Mouse (Mus musculus) embryonic fibroblast, embryonic 13.5 days (primary cell): Measurements from ENCODE around the gene Simc1. TPM values are rescaled to one million over a fixed set of nuclear protein-coding genes. Genes with fewer than 3 reads are reported as not detected.

Source experiments
- H3K27ac ChIP-seq: 2 replicates; pipeline ENCODE4 v1.5.1; 2012; ENCODE audit warnings: low read length, control low read depth, inconsistent platforms; ENCODE audit not compliant: insufficient read depth
- H3K4me1 ChIP-seq: 2 replicates; pipeline ENCODE4 v1.6.1; 2011; ENCODE audit warnings: low read length; ENCODE audit not compliant: control insufficient read depth, insufficient read depth
- H3K4me3 ChIP-seq: 2 replicates; pipeline ENCODE4 v1.5.1; 2011; ENCODE audit warnings: mild to moderate bottlenecking, control low read depth, low read length; ENCODE audit not compliant: insufficient read depth
- CTCF ChIP-seq: IDR thresholded peaks from 2 replicates; pipeline ENCODE4 v1.5.1; 2011; ENCODE audit warnings: mild to moderate bottlenecking, control low read depth, low read length, moderate library complexity, borderline replicate concordance; ENCODE audit not compliant: insufficient read depth
- POLR2A ChIP-seq: IDR thresholded peaks from 2 replicates; pipeline ENCODE4 v1.6.1; 2011; ENCODE audit warnings: low read depth, mild to moderate bottlenecking, control low read depth, low read length, moderate library complexity
- polyA plus RNA-seq: library from polyadenylated mRNA; stranded (reverse); fragments of >200 nt; gene quantifications from 2 replicates; pipeline ENCODE4 v1.2.4, GENCODE M21; 2011; ENCODE audit warnings: low read depth; ENCODE audit not compliant: missing spikeins, insufficient read length

The Simc1 gene
- polyA plus RNA-seq, 1 experiment, result 18.4 TPM

- TF ChIP-seq CTCF, result no peak
- TF ChIP-seq POLR2A, result no peak
- Histone ChIP-seq H3K27ac (no peak overlapping the region), H3K4me3 (no peak overlapping the region), H3K4me1 (no peaks in the 10 kb centered on the region)
Observed at GRCm38 (mm10) chr13:54521181-54521580, 17.6 kb downstream of the Simc1 start.

GRCm38 (mm10) chr13:54527140-54527539 is 23.6 kb downstream of the Simc1 start:
- Histone ChIP-seq H3K27ac (no peak overlapping the region), H3K4me3 (no peak overlapping the region)
- TF ChIP-seq CTCF (no peak), POLR2A (no peak)

GRCm38 (mm10) chr13:54532134-54532533 is 28.6 kb downstream of the Simc1 start:
- H3K4me1 ChIP-seq, result no peaks in the 10 kb centered on the region
- no peak overlapping the region for H3K4me3 ChIP-seq
- no peak for TF ChIP-seq POLR2A
- no peak for TF ChIP-seq CTCF
- H3K27ac ChIP-seq, result no peak overlapping the region

More at GRCm38 (mm10) chr13:54527140-54527539, 23.6 kb downstream of the Simc1 start:
- no peaks in the 10 kb centered on the region for H3K4me1 ChIP-seq

GRCm38 (mm10) chr13:54548036-54548435 is 44.5 kb downstream of the Simc1 start:
- H3K4me1 ChIP-seq, result no peaks in the 10 kb centered on the region
- TF ChIP-seq CTCF (no peak), POLR2A (no peak)
- H3K4me3 ChIP-seq, result no peak overlapping the region
- H3K27ac ChIP-seq, result no peak overlapping the region

- H3K4me1 ChIP-seq, result no peaks in the 10 kb centered on the region
- no peak overlapping the region for H3K27ac ChIP-seq
- no peak for TF ChIP-seq POLR2A
- TF ChIP-seq CTCF, result no peak
- H3K4me3 ChIP-seq, result no peak overlapping the region
Observed at GRCm38 (mm10) chr13:54556176-54556575, 52.6 kb downstream of the Simc1 start.

- Histone ChIP-seq H3K4me1 (no peaks in the 10 kb centered on the region), H3K27ac (no peak overlapping the region), H3K4me3 (no peak overlapping the region)
- TF ChIP-seq POLR2A, result no peak
- no peak for TF ChIP-seq CTCF
Observed at GRCm38 (mm10) chr13:54556796-54557195, 53.2 kb downstream of the Simc1 start.

DNA sequence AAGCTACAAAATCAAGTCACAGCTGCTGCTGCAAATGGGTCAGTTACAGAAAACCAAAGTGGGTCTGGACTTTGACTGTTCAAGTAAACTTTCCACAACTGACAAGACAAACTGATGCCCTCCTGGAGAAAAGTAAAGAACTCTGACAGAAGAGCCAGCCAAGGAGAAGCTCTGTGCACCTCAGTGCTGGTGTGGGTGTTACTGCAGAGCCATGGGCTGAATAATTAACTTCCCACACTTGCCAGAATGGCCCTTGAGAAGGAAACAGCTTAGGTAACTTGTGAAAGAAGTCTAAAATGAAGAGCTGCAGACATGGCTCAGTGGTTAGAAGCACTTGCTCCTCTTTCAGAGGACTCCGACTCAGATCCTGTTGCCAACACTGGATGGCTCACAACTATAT is 54.1 kb downstream of the Simc1 start:
- Histone ChIP-seq H3K4me1 (no peaks in the 10 kb centered on the region), H3K4me3 (no peak overlapping the region), H3K27ac (no peak overlapping the region)
- TF ChIP-seq POLR2A (no peak), CTCF (no peak)

GRCm38 (mm10) chr13:54559656-54560055 is 56.1 kb downstream of the Simc1 start:
- Histone ChIP-seq H3K27ac (no peak overlapping the region), H3K4me3 (no peak overlapping the region), H3K4me1 (no peaks in the 10 kb centered on the region)
- TF ChIP-seq POLR2A (no peak), CTCF (no peak)

GRCm38 (mm10) chr13:54560608-54561007 is 57.0 kb downstream of the Simc1 start:
- H3K27ac ChIP-seq, result no peak overlapping the region
- TF ChIP-seq POLR2A, result no peak
- no peak for TF ChIP-seq CTCF
- H3K4me1 ChIP-seq, result no peaks in the 10 kb centered on the region
- no peak overlapping the region for H3K4me3 ChIP-seq

- no peak for TF ChIP-seq POLR2A
- no peak for TF ChIP-seq CTCF
- Histone ChIP-seq H3K4me3 (no peak overlapping the region), H3K4me1 (no peaks in the 10 kb centered on the region), H3K27ac (no peak overlapping the region)
Observed at GRCm38 (mm10) chr13:54562562-54562961, 59.0 kb downstream of the Simc1 start.
